Mouse (Mus musculus): ENCODE measurements at regions not wholly inside any gene's neighbourhood (a gene's known extent, or its start where the extent isn't known, plus 50 kb on each side); places are given as distances from the start of the nearest gene placed in this dataset.
"Not testable (repeated sequence)": the region's sequence is repeated elsewhere in the genome, so short reads cannot be mapped to it uniquely, and the experiment has no call there.

DNA sequence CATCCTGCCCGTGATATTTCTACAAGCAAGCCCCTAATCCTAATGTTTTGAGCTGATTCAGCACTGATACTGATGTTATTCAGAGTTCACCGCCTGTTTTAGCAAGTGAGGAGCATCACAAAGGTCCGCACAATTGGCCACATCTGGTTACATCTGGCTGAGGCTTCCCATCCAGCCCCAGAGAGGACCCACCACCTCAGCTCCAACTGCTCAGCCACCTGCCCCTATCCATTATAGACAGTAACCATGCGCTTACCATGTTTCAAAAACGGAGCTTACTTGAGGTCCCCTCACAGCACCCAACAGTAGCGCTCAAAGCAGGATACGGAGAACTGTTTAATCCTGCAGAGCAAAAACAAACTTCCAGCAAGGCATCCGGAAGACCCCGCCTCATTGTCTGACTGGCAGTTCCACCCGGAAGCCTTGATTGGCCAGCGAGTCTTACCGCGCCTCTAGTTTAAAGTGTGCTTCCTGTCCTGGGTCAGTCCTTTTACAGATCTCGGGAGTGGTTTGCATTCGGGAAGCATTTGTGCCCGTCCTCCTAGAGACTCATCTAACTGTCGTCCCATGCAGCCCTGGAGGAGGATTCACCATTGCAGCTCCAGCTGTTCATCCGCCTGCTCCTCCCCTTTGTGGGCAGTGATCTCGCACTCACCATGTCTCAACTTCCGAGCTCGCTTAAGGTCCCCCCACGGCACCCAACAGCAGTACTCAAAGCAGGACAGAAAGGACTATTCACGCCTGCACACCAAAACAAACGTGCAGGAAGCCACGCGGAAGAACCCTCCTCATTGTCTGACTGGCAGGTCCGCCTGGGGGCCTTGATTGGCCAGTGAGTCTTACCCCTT, 69.9 kb upstream of the Zfp825 start:
- peak; percentile 83 to 86 for DNase-seq

DNA sequence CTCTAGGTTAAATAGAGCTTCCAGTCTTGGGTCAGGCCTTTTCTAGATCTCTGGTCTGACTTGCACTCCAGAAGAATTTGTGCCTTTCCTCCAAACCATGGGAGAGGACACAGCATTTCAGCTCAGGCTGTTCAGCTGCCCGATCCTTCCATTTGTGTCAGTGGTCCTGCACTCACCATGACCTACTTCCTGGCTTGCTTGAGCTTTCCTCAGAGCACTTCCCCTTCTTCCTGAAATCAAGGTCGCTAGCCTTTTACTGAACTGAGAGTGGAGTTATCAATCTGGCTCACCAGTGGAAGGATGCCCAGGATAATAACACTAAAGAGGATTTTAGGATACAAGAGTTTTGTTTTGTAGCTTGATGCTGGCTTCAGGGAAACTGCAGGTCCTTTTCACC, 70.5 kb upstream of the Zfp825 start:
- DNase-seq = not testable (repeated sequence)

DNA sequence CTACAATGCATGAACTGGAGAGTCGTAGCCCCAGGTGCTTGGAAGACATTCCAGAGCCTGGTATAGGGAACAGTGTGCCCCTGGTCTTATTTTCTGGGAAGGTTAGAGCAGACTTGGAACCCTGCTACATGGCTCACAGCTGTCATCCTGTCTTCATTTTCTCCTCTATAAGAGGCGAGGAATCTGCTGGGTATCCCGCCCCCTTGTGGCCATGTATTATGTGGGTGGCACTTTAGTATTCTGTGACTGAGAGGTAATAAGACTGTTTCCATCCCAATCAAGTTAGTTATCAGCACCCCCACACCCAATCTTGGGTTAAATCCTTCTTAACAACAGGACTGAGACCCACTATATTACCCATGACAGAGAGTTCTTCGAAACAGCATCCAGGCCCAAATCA, 69.4 kb upstream of the Erap1 start:
- DNase-seq = peak in 1 of 2 experiments; percentile 34
